Mouse (Mus musculus): ENCODE results near the gene Gpr55. TPM values are rescaled to one million over a fixed set of nuclear protein-coding genes. Genes with fewer than 3 reads are reported as not detected.
A peak's percentile ranks its signal among the peaks of the same experiment; 100 is the strongest.
"Not testable (repeated sequence)": the region's sequence is repeated elsewhere in the genome, so short reads cannot be mapped to it uniquely, and the experiment has no call there.

Gene Gpr55
- polyA plus RNA-seq (2012; ENCODE audit: insufficient read depth, insufficient read length, missing spikeins), result not detected in 2 replicates

GRCm38 (mm10) chr1:85960873-85961272, at the start of gene Gpr55:
TSS of gene Gpr55 (minus strand) at chr1:85961007.
- Histone ChIP-seq H3K27ac (ENCODE audit: insufficient read depth, low read depth, low read length) (no peak within 1 kb of the TSS), H3K4me3 (ENCODE audit: insufficient read depth, low read length) (no peak within 1 kb of the TSS), H3K4me1 (ENCODE audit: control insufficient read depth, insufficient read depth, low read length) (peaks cover 30% of the 10 kb centered on the region)
- no peak for TF ChIP-seq POLR2A (IDR thresholded peaks at IDR 0.05; ENCODE audit: borderline replicate concordance, low read depth, low read length)
- TF ChIP-seq CTCF (IDR thresholded peaks at IDR 0.05; ENCODE audit: low read depth, low read length), result no peak

GRCm38 (mm10) chr1:86007778-86008177, 47.0 kb upstream of the Gpr55 start:
- H3K4me3 ChIP-seq (ENCODE audit: insufficient read depth, low read length), result no peak overlapping the region
- H3K4me1 ChIP-seq (ENCODE audit: control insufficient read depth, insufficient read depth, low read length), result no peaks in the 10 kb centered on the region
- no peak overlapping the region for H3K27ac ChIP-seq (ENCODE audit: insufficient read depth, low read depth, low read length)
- peak; percentile 93 for TF ChIP-seq CTCF (IDR thresholded peaks at IDR 0.05; ENCODE audit: low read depth, low read length)
- no peak for TF ChIP-seq POLR2A (IDR thresholded peaks at IDR 0.05; ENCODE audit: borderline replicate concordance, low read depth, low read length)

- no peak overlapping the region for H3K4me3 ChIP-seq (ENCODE audit: insufficient read depth, low read length)
- TF ChIP-seq CTCF (IDR thresholded peaks at IDR 0.05; ENCODE audit: low read depth, low read length) (no peak), POLR2A (IDR thresholded peaks at IDR 0.05; ENCODE audit: borderline replicate concordance, low read depth, low read length) (no peak)
- no peaks in the 10 kb centered on the region for H3K4me1 ChIP-seq (ENCODE audit: control insufficient read depth, insufficient read depth, low read length)
- H3K27ac ChIP-seq (ENCODE audit: insufficient read depth, low read depth, low read length), result no peak overlapping the region
Measured at GRCm38 (mm10) chr1:86006040-86006439, 45.2 kb upstream of the Gpr55 start.

- H3K4me3 ChIP-seq (ENCODE audit: insufficient read depth, low read length), result no peak overlapping the region
- no peak for TF ChIP-seq POLR2A (IDR thresholded peaks at IDR 0.05; ENCODE audit: borderline replicate concordance, low read depth, low read length)
- no peak for TF ChIP-seq CTCF (IDR thresholded peaks at IDR 0.05; ENCODE audit: low read depth, low read length)
- no peak overlapping the region for H3K27ac ChIP-seq (ENCODE audit: insufficient read depth, low read depth, low read length)
- no peaks in the 10 kb centered on the region for H3K4me1 ChIP-seq (ENCODE audit: control insufficient read depth, insufficient read depth, low read length)
Measured at GRCm38 (mm10) chr1:86005540-86005939, 44.7 kb upstream of the Gpr55 start.

GRCm38 (mm10) chr1:85999853-86000570, 39.2 kb upstream of the Gpr55 start:
- no peaks in the 10 kb centered on the region for H3K4me1 ChIP-seq (ENCODE audit: control insufficient read depth, insufficient read depth, low read length)
- TF ChIP-seq CTCF (IDR thresholded peaks at IDR 0.05; ENCODE audit: low read depth, low read length) (no peak), POLR2A (IDR thresholded peaks at IDR 0.05; ENCODE audit: borderline replicate concordance, low read depth, low read length) (no peak)
- no peak overlapping the region for H3K4me3 ChIP-seq (ENCODE audit: insufficient read depth, low read length)
- H3K27ac ChIP-seq (ENCODE audit: insufficient read depth, low read depth, low read length), result no peak overlapping the region

GRCm38 (mm10) chr1:85998012-85998411, 37.2 kb upstream of the Gpr55 start:
- H3K27ac ChIP-seq (ENCODE audit: insufficient read depth, low read depth, low read length), result no peak overlapping the region
- no peaks in the 10 kb centered on the region for H3K4me1 ChIP-seq (ENCODE audit: control insufficient read depth, insufficient read depth, low read length)
- H3K4me3 ChIP-seq (ENCODE audit: insufficient read depth, low read length), result no peak overlapping the region
- TF ChIP-seq POLR2A (IDR thresholded peaks at IDR 0.05; ENCODE audit: borderline replicate concordance, low read depth, low read length), result no peak
- TF ChIP-seq CTCF (IDR thresholded peaks at IDR 0.05; ENCODE audit: low read depth, low read length), result no peak

GRCm38 (mm10) chr1:85997221-85997620, 36.4 kb upstream of the Gpr55 start:
- Histone ChIP-seq H3K4me3 (ENCODE audit: insufficient read depth, low read length) (no peak overlapping the region), H3K27ac (ENCODE audit: insufficient read depth, low read depth, low read length) (no peak overlapping the region), H3K4me1 (ENCODE audit: control insufficient read depth, insufficient read depth, low read length) (no peaks in the 10 kb centered on the region)
- TF ChIP-seq POLR2A (IDR thresholded peaks at IDR 0.05; ENCODE audit: borderline replicate concordance, low read depth, low read length), result no peak
- no peak for TF ChIP-seq CTCF (IDR thresholded peaks at IDR 0.05; ENCODE audit: low read depth, low read length)

GRCm38 (mm10) chr1:85993541-85993940, 32.7 kb upstream of the Gpr55 start:
- Histone ChIP-seq H3K4me1 (ENCODE audit: control insufficient read depth, insufficient read depth, low read length) (peaks cover 5% of the 10 kb centered on the region), H3K27ac (ENCODE audit: insufficient read depth, low read depth, low read length) (no peak overlapping the region), H3K4me3 (ENCODE audit: insufficient read depth, low read length) (no peak overlapping the region)
- no peak for TF ChIP-seq CTCF (IDR thresholded peaks at IDR 0.05; ENCODE audit: low read depth, low read length)
- no peak for TF ChIP-seq POLR2A (IDR thresholded peaks at IDR 0.05; ENCODE audit: borderline replicate concordance, low read depth, low read length)

GRCm38 (mm10) chr1:85992175-85992574, 31.4 kb upstream of the Gpr55 start:
- H3K4me3 ChIP-seq (ENCODE audit: insufficient read depth, low read length), result no peak overlapping the region
- TF ChIP-seq POLR2A (IDR thresholded peaks at IDR 0.05; ENCODE audit: borderline replicate concordance, low read depth, low read length) (no peak), CTCF (IDR thresholded peaks at IDR 0.05; ENCODE audit: low read depth, low read length) (no peak)
- H3K4me1 ChIP-seq (ENCODE audit: control insufficient read depth, insufficient read depth, low read length), result peaks cover 14% of the 10 kb centered on the region
- H3K27ac ChIP-seq (ENCODE audit: insufficient read depth, low read depth, low read length), result no peak overlapping the region

- Histone ChIP-seq H3K27ac (ENCODE audit: insufficient read depth, low read depth, low read length) (0 out of 2 replicates have a peak overlapping the region, but pooled peaks have one; percentile 19), H3K4me1 (ENCODE audit: control insufficient read depth, insufficient read depth, low read length) (peaks cover 36% of the 10 kb centered on the region)
- not testable (repeated sequence) for H3K4me3 ChIP-seq (ENCODE audit: insufficient read depth, low read length)
Measured at GRCm38 (mm10) chr1:85988882-85989281, 28.1 kb upstream of the Gpr55 start.

All from bone marrow macrophage, adult 2 months (primary cell).